Mouse (Mus musculus) lung, postnatal 0 days (tissue): Measurements from ENCODE around the gene Sipa1. TPM values are rescaled to one million over a fixed set of nuclear protein-coding genes. Genes with fewer than 3 reads are reported as not detected.
A peak's percentile ranks its signal among the peaks of the same experiment; 100 is the strongest.

ENCODE experiments used
- ATAC-seq: fragments of 200-750 bp; cut with Nextera tagmentation; 2 replicates; pipeline ENCODE4 v1.8.0; 2017; ENCODE audit warnings: moderate library complexity
- DNase-seq: peaks from one replicate; pipeline ENCODE4 v3.0.0-alpha.2; 2016; ENCODE audit warnings: low spot score
- H3K27ac ChIP-seq: fragments of 300-500 bp; sonication (generic); 2 replicates; pipeline ENCODE4 v1.5.1; 2014; ENCODE audit warnings: antibody characterized with exemption, mild to moderate bottlenecking, low read length, mixed read lengths
- H3K27me3 ChIP-seq: fragments of 300-500 bp; sonication (generic); replicated peaks from 2 replicates; pipeline ENCODE4 v1.6.1; 2014; ENCODE audit warnings: low read length, mixed read lengths; ENCODE audit not compliant: insufficient read depth
- H3K36me3 ChIP-seq: fragments of 300-500 bp; sonication (generic); 2 replicates; pipeline ENCODE4 v1.6.1; 2014; ENCODE audit warnings: low read length, mixed read lengths; ENCODE audit not compliant: insufficient read depth
- H3K4me1 ChIP-seq: fragments of 300-500 bp; sonication (generic); 2 replicates; pipeline ENCODE4 v1.6.1; 2014; ENCODE audit warnings: antibody characterized with exemption, low read depth, low read length, mixed read lengths; ENCODE audit not compliant: insufficient read depth
- H3K4me2 ChIP-seq: fragments of 300-500 bp; sonication (generic); replicated peaks from 2 replicates; pipeline ENCODE4 v1.6.1; 2014; ENCODE audit warnings: low read depth, mild to moderate bottlenecking, low read length, moderate library complexity, mixed read lengths
- H3K4me3 ChIP-seq: fragments of 300-500 bp; sonication (generic); 2 replicates; pipeline ENCODE4 v1.5.1; 2014; ENCODE audit warnings: low read depth, low read length
- H3K9ac ChIP-seq: fragments of 300-500 bp; sonication (generic); replicated peaks from 2 replicates; pipeline ENCODE4 v1.6.1; 2014; ENCODE audit warnings: low read depth, mild to moderate bottlenecking
- H3K9me3 ChIP-seq: fragments of 300-500 bp; sonication (generic); 2 replicates; pipeline ENCODE4 v1.6.1; 2016; ENCODE audit warnings: low read length, mixed read lengths
- CTCF ChIP-seq: IDR thresholded peaks from 2 replicates; pipeline ENCODE4 v1.5.1; 2016; ENCODE audit warnings: antibody characterized with exemption, mild to moderate bottlenecking
- EP300 ChIP-seq: IDR thresholded peaks from 2 replicates; pipeline ENCODE4 v1.6.1; 2016; ENCODE audit warnings: antibody characterized with exemption, mild to moderate bottlenecking, control low read depth
- WGBS: fragments of 180-500 bp; shearing (Covaris S2); extraction: QIAGEN DNeasy Blood & Tissue Kit; methylation state at CpG from one replicate; pipeline ENCODE4 v1.1.7; 2014; 5-methylcytosine and 5-hydroxymethylcytosine counted together
- polyA plus RNA-seq: library from polyadenylated mRNA; unstranded; fragments of >200 nt; fragmentation: Nextera tagmentation; extraction: Ambion mirVana; gene quantifications from 2 replicates; pipeline ENCODE4 v1.2.1, GENCODE M21; 2015

Sipa1 gene
- polyA plus RNA-seq, 1 experiment from 2014 or later: 32.6 TPM

DNA sequence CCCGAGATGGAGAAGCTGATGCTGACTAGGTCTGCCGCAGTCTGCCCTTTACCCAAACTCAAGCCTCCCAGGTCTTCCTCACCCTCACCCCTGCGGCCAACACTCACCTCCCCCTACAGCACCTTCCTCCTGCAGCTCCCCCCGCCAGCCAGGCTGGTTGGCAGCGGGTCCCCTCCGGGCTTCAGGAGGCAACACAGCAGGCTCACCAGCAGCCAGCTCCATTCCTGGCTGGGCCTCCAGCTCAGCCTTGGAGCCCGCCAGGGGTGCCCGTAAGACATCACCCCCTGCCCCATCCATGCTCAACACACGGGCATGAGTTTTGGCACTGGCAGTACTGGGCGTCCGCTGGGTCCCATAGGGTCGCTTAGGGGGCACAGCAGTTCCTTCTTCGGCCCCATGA lies 21.5 kb upstream of the Sipa1 start:
- no peak overlapping the region for H3K27ac ChIP-seq
- H3K4me1 ChIP-seq: peaks cover 6% of the 10 kb centered on the region; the same call in 1 of the 2 replicates
- H3K27me3 ChIP-seq: no peaks in the 10 kb centered on the region
- no peak for ATAC-seq
- H3K36me3 ChIP-seq: peaks cover 34% of the 10 kb centered on the region
- TF ChIP-seq CTCF: no peak
- no peak for TF ChIP-seq EP300
- no peak overlapping the region for H3K9ac ChIP-seq
- 93% methylated on average over 12 of the region's 13 CpGs for WGBS
- no peak for DNase-seq
- H3K9me3 ChIP-seq: no peaks in the 10 kb centered on the region
- H3K4me2 ChIP-seq: no peak overlapping the region
- H3K4me3 ChIP-seq: no peak overlapping the region

DNA sequence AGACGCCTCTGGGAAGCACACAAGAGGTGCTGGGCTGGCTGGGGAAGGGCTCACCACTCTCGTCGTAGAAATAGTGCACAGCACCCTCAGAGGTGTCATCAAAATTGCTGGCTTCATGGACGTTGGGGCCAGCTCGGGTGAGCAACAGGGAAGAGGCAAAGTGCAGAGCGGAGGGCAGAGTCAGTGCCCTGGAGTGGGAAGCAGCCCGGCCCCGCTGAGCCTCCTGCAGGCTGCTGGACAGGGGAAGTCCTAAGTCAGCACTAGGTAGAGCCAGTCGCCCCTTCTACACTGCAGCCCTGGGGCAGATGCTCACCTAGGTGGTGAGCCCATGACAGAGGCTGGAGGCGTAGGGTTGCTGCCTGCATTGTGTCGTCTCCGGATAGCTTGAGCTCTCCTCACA lies 20.7 kb upstream of the Sipa1 start:
- Histone ChIP-seq H3K4me3 (no peak overlapping the region), H3K27me3 (no peaks in the 10 kb centered on the region), H3K9ac (no peak overlapping the region), H3K36me3 (peaks cover 39% of the 10 kb centered on the region), H3K9me3 (no peaks in the 10 kb centered on the region), H3K4me2 (no peak overlapping the region), H3K27ac (no peak overlapping the region), H3K4me1 (peaks cover 6% of the 10 kb centered on the region; the same call in 1 of the 2 replicates)
- DNase-seq: peak; percentile 21
- ATAC-seq: no peak
- TF ChIP-seq EP300 (no peak), CTCF (no peak)
- WGBS: 89% methylated on average over 12 of the region's 12 CpGs

DNA sequence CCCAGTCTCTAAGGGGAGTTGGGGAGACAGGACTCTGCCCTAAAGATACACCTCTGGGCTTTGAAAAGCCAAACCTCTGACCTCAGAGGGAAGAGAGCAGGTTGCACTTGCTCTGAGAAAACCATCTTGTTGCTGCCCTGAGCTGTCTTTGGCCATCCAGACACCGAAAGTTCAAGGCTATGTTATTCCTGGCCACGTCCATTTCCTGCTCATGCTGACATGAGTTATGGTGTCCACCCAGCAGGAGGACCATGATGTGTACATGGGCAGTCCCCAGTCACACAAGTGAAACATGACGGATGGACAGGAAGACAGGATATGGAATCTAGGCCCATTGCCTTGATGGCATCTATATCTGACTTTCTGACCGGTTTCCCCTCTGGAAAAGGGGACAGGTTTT lies 16.9 kb upstream of the Sipa1 start:
- no peak overlapping the region for H3K9ac ChIP-seq
- H3K4me2 ChIP-seq: no peak overlapping the region
- no peak overlapping the region for H3K4me3 ChIP-seq
- no peaks in the 10 kb centered on the region for H3K4me1 ChIP-seq
- 66% methylated on average over 4 of the region's 4 CpGs for WGBS
- ATAC-seq (peak; percentile 63), DNase-seq (peak; percentile 10)
- H3K27me3 ChIP-seq: no peaks in the 10 kb centered on the region
- no peaks in the 10 kb centered on the region for H3K9me3 ChIP-seq
- no peak overlapping the region for H3K27ac ChIP-seq
- TF ChIP-seq CTCF (no peak), EP300 (no peak)
- H3K36me3 ChIP-seq: peaks cover 53% of the 10 kb centered on the region

DNA sequence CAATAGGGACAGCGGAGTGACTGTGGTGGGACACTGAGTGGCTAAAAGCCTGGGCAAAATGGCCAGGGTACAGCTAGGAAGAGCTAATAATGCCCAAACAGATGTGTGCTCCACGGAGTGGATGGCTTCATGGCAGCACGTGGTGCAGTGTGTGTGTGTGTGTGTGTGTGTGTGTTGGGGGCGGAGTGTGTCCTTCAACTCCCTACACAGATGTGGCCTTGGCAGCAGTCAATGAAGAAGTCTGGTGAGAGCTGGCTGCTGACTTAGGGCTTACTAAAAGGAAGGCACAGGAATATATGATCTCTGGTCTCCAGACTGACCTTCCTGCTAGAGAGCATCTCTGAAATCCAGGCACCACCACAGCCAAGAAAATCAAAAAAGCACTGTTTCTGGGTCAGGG lies 4.9 kb upstream of the Sipa1 start:
- no peaks in the 10 kb centered on the region for H3K4me1 ChIP-seq
- no peak overlapping the region for H3K4me2 ChIP-seq
- peaks cover 39% of the 10 kb centered on the region for H3K36me3 ChIP-seq
- no peaks in the 10 kb centered on the region for H3K27me3 ChIP-seq
- TF ChIP-seq EP300 (no peak), CTCF (no peak)
- DNase-seq (no peak), ATAC-seq (no peak)
- no peaks in the 10 kb centered on the region for H3K9me3 ChIP-seq
- WGBS: 86% methylated on average over 4 of the region's 4 CpGs
- no peak overlapping the region for H3K9ac ChIP-seq
- H3K4me3 ChIP-seq: no peak overlapping the region
- no peak overlapping the region for H3K27ac ChIP-seq

DNA sequence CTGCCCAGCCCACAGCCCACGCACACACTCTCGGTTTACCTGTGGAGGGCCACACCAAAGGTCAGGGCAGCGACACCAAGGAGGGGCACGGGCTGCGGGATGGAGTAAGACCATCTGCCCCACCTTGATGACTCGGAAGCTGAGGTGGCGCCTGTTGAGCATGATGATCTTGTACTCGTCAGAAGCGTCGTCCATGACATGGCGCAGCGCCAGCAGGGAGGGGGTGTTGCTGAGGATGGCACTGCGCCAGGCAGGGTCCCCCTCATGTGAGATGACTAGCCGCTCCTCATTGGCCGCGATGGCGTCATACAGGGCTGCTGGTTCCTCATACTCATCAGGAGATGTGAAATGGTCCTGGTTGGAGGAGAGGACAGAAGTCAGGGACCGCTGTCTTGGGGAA lies 2.9 kb upstream of the Sipa1 start:
- 85% methylated on average over 18 of the region's 18 CpGs for WGBS
- Histone ChIP-seq H3K4me3 (no peak overlapping the region), H3K36me3 (peaks cover 27% of the 10 kb centered on the region), H3K9me3 (no peaks in the 10 kb centered on the region), H3K27me3 (no peaks in the 10 kb centered on the region), H3K9ac (no peak overlapping the region), H3K27ac (no peak overlapping the region), H3K4me2 (no peak overlapping the region), H3K4me1 (no peaks in the 10 kb centered on the region)
- TF ChIP-seq CTCF (no peak), EP300 (no peak)
- DNase-seq: no peak
- ATAC-seq: no peak

DNA sequence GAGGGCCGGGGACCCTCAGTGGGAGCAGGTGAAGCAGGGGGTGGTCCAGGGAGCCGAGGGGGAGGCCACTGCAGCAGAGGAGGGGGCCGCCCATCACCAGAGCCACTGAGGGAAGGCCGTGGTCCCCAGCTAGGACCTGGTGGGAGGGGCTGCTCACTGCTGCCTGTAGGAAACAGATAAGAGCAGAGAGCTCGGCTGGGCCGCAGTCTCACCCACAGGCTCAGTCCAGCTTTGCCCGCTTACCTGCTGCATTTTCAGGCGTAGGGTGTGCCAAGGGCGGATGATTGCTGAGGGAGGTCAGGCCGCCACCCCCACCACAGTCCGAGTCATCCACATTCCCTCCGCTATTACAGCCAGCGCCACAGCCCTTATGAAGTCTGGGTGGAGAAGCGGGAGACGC lies 2.0 kb upstream of the Sipa1 start:
- no peak for TF ChIP-seq CTCF
- TF ChIP-seq EP300: no peak

DNA sequence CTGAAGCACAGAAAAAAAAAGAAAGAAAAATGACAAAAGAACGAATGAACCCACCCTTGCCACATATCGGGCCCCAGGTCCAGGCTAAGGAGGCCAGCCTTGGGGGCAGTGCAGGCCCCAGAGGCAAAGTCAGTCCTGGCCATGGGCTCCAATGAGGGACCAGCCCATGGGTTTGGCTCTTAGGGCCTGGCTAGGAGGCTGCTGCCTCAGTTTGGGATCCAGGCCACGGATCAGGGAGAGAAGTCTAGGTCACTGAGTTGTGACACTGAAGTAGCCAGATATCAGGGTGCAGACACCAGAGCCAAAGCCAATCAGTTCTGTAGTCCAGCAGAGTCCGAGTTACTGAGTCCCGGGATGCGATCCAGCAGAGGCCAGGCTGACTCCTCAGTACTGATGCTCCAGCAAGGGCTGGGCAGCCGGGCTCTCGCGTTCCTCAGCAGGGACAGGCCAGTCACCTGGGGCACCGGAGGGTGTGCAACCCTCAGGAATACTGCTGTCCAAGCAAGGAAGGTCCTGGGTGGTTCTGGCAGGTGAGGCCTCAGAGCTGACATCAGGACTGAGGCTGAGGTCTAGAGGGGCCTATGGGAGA lies 1.3 kb upstream of the Sipa1 start:
- Histone ChIP-seq H3K9ac (no peak overlapping the region), H3K9me3 (no peaks in the 10 kb centered on the region), H3K27ac (no peak overlapping the region), H3K4me3 (no peak overlapping the region), H3K36me3 (peaks cover 24% of the 10 kb centered on the region), H3K4me2 (no peak overlapping the region), H3K4me1 (no peaks in the 10 kb centered on the region), H3K27me3 (no peaks in the 10 kb centered on the region)
- TF ChIP-seq EP300 (no peak), CTCF (no peak)
- 90% methylated on average over 10 of the region's 10 CpGs for WGBS
- DNase-seq: no peak
- no peak for ATAC-seq

More for the DNA sequence above, 2.0 kb upstream of the Sipa1 start:
- 90% methylated on average over 15 of the region's 15 CpGs for WGBS
- Histone ChIP-seq H3K9me3 (no peaks in the 10 kb centered on the region), H3K9ac (no peak overlapping the region), H3K27ac (no peak overlapping the region), H3K36me3 (peaks cover 27% of the 10 kb centered on the region), H3K4me3 (no peak overlapping the region), H3K4me2 (no peak overlapping the region), H3K4me1 (no peaks in the 10 kb centered on the region), H3K27me3 (no peaks in the 10 kb centered on the region)
- DNase-seq (no peak), ATAC-seq (no peak)
